Mouse (Mus musculus) CH12.LX (cell line): ENCODE measurements around the gene Fibcd1. TPM values are rescaled to one million over a fixed set of nuclear protein-coding genes. Genes with fewer than 3 reads are reported as not detected.

Experiments used
- DNase-seq: peaks from one replicate; pipeline ENCODE4 v3.0.0-alpha.2; 2013; ENCODE audit errors: extremely low read depth
- H3K27ac ChIP-seq: 2 replicates; pipeline ENCODE4 v1.5.1; 2012; ENCODE audit warnings: low read depth, mild to moderate bottlenecking, control low read depth, moderate library complexity; ENCODE audit not compliant: insufficient read depth
- H3K27me3 ChIP-seq: replicated peaks from 2 replicates; pipeline ENCODE3; 2012; ENCODE audit warnings: inconsistent platforms
- H3K36me3 ChIP-seq, 2 experiments: replicated peaks in 1 of 2; 2 replicates each; pipeline versions ENCODE3 to v1.6.1; 2012; ENCODE audit warnings: inconsistent platforms in 1 of 2, low read length in 1 of 2, mild to moderate bottlenecking in 1 of 2, mixed read lengths in 1 of 2, moderate library complexity in 1 of 2; ENCODE audit not compliant: control insufficient read depth in 1 of 2, insufficient read depth in 1 of 2
- H3K4me1 ChIP-seq, 2 experiments: 2 replicates each; pipeline ENCODE4 v1.6.1; 2012; ENCODE audit warnings: inconsistent platforms in 1 of 2, moderate library complexity in 1 of 2; ENCODE audit not compliant: insufficient read depth in 2 of 2, control insufficient read depth in 1 of 2
- H3K4me2 ChIP-seq: 2 replicates; pipeline ENCODE4 v1.6.1; 2012; ENCODE audit warnings: low read depth, mild to moderate bottlenecking, control low read depth; ENCODE audit not compliant: poor library complexity, insufficient read depth, severe bottlenecking
- H3K4me3 ChIP-seq, 3 experiments: fragments of 150-350 bp in 1 of 3; sonication (generic) in 1 of 3; replicated peaks in 1 of 3; 2 replicates each; pipeline versions ENCODE3 to v1.5.1; 2011 to 2012; ENCODE audit warnings: low read depth in 2 of 3, low read length in 2 of 3, mild to moderate bottlenecking in 2 of 3, moderate library complexity in 2 of 3, control low read depth in 1 of 3, improper control_type of control experiment in 1 of 3, inconsistent platforms in 1 of 3, mixed read lengths in 1 of 3; ENCODE audit not compliant: poor library complexity in 1 of 3
- H3K79me2 ChIP-seq: replicated peaks from 2 replicates; pipeline ENCODE4 v1.6.1; 2012; ENCODE audit warnings: mild to moderate bottlenecking, moderate library complexity; ENCODE audit not compliant: control insufficient read depth, poor library complexity, insufficient read depth, severe bottlenecking; ENCODE audit errors: extremely low read depth
- H3K9ac ChIP-seq: 2 replicates; pipeline ENCODE4 v1.6.1; 2012; ENCODE audit warnings: low read depth, mild to moderate bottlenecking, control low read depth, moderate library complexity; ENCODE audit not compliant: insufficient read depth
- H3K9me3 ChIP-seq: replicated peaks from 2 replicates; pipeline ENCODE3; 2012; ENCODE audit warnings: low read length, inconsistent platforms, mixed read lengths
- CHD2 ChIP-seq: IDR thresholded peaks from 2 replicates; pipeline ENCODE4 v1.6.1; 2011; ENCODE audit warnings: low read length, improper control_type of control experiment
- ELF1 ChIP-seq: IDR thresholded peaks from 2 replicates; pipeline ENCODE4 v1.6.1; 2014; ENCODE audit warnings: low read depth, mild to moderate bottlenecking, inconsistent platforms, low read length, improper control_type of control experiment
- ETS1 ChIP-seq: conservative IDR thresholded peaks from 2 replicates; pipeline ENCODE4 v1.6.1; 2012; ENCODE audit warnings: low read depth, mild to moderate bottlenecking, inconsistent platforms, low read length, improper control_type of control experiment, moderate library complexity
- GABPA ChIP-seq: IDR thresholded peaks from 2 replicates; pipeline ENCODE4 v1.6.1; 2012; ENCODE audit warnings: low read depth, low read length, improper control_type of control experiment, inconsistent platforms; ENCODE audit not compliant: insufficient replicate concordance
- HCFC1 ChIP-seq: IDR thresholded peaks from 2 replicates; pipeline ENCODE4 v1.6.1; 2012; ENCODE audit warnings: low read depth, mild to moderate bottlenecking, inconsistent platforms, low read length, improper control_type of control experiment
- IRF4 ChIP-seq: IDR thresholded peaks from 2 replicates; pipeline ENCODE4 v1.6.1; 2014; ENCODE audit warnings: low read depth, mild to moderate bottlenecking, inconsistent platforms, low read length, improper control_type of control experiment
- JUN ChIP-seq: IDR thresholded peaks from 2 replicates; pipeline ENCODE4 v1.6.1; 2011; ENCODE audit warnings: low read depth, mild to moderate bottlenecking, low read length, improper control_type of control experiment, moderate library complexity; ENCODE audit not compliant: insufficient read depth
- JUND ChIP-seq: conservative IDR thresholded peaks from 2 replicates; pipeline ENCODE4 v1.6.1; 2011; ENCODE audit warnings: low read depth, low read length, improper control_type of control experiment
- KAT2A ChIP-seq: IDR thresholded peaks from 2 replicates; pipeline ENCODE4 v1.6.1; 2012; ENCODE audit warnings: low read length, improper control_type of control experiment, inconsistent platforms; ENCODE audit not compliant: insufficient replicate concordance
- MAFK ChIP-seq: IDR thresholded peaks from 2 replicates; pipeline ENCODE4 v1.6.1; 2011; ENCODE audit warnings: low read length, improper control_type of control experiment; ENCODE audit not compliant: insufficient replicate concordance
- MAX ChIP-seq: IDR thresholded peaks from 2 replicates; pipeline ENCODE4 v1.6.1; 2011; ENCODE audit warnings: low read length, improper control_type of control experiment
- MAZ ChIP-seq: IDR thresholded peaks from 2 replicates; pipeline ENCODE4 v1.6.1; 2012; ENCODE audit warnings: low read depth, mild to moderate bottlenecking, inconsistent platforms, low read length, improper control_type of control experiment, moderate library complexity
- MXI1 ChIP-seq: IDR thresholded peaks from 2 replicates; pipeline ENCODE4 v1.6.1; 2011; ENCODE audit warnings: mild to moderate bottlenecking, low read depth, low read length, improper control_type of control experiment
- MYC ChIP-seq: IDR thresholded peaks from 2 replicates; pipeline ENCODE4 v1.6.1; 2011; ENCODE audit warnings: low read depth, mild to moderate bottlenecking, improper control_type of control experiment, low read length
- PAX5 ChIP-seq: IDR thresholded peaks from 2 replicates; pipeline ENCODE4 v1.6.1; 2012; ENCODE audit warnings: low read length, inconsistent platforms, mixed read lengths
- POLR2A ChIP-seq: IDR thresholded peaks from 2 replicates; pipeline ENCODE4 v1.6.1; 2011; ENCODE audit warnings: low read depth, mild to moderate bottlenecking, improper control_type of control experiment, low read length
- POLR2AphosphoS2 ChIP-seq: IDR thresholded peaks from 2 replicates; pipeline ENCODE4 v1.6.1; 2011; ENCODE audit warnings: low read depth, low read length, improper control_type of control experiment
- RAD21 ChIP-seq: IDR thresholded peaks from 2 replicates; pipeline ENCODE4 v1.6.1; 2011; ENCODE audit warnings: low read depth, mild to moderate bottlenecking, low read length, improper control_type of control experiment, moderate library complexity
- SIN3A ChIP-seq: IDR thresholded peaks from 2 replicates; pipeline ENCODE4 v1.6.1; 2012; ENCODE audit warnings: low read length, improper control_type of control experiment, inconsistent platforms
- SMC3 ChIP-seq: IDR thresholded peaks from 2 replicates; pipeline ENCODE4 v1.6.1; 2011; ENCODE audit warnings: low read depth, low read length, improper control_type of control experiment
- TCF12 ChIP-seq: IDR thresholded peaks from 2 replicates; pipeline ENCODE4 v1.6.1; 2014; ENCODE audit warnings: low read depth, mild to moderate bottlenecking, inconsistent platforms, low read length, improper control_type of control experiment
- USF1 ChIP-seq: IDR thresholded peaks from 2 replicates; pipeline ENCODE4 v1.6.1; 2014; ENCODE audit warnings: low read depth, mild to moderate bottlenecking, inconsistent platforms, low read length, improper control_type of control experiment
- USF2 ChIP-seq: conservative IDR thresholded peaks from 2 replicates; pipeline ENCODE4 v1.6.1; 2011; ENCODE audit warnings: low read depth, low read length, improper control_type of control experiment
- ZMIZ1 ChIP-seq: IDR thresholded peaks from 2 replicates; pipeline ENCODE4 v1.6.1; 2012; ENCODE audit warnings: low read depth, mild to moderate bottlenecking, inconsistent platforms, low read length, improper control_type of control experiment
- ZNF384 ChIP-seq: IDR thresholded peaks from 2 replicates; pipeline ENCODE4 v1.6.1; 2012; ENCODE audit warnings: low read depth, low read length, improper control_type of control experiment, inconsistent platforms
- dilution Hi-C: fragments of 300-500 bp; cut with MboI; formaldehyde crosslinking; loops from 2 replicates; pipeline ENCODE4 v1.14.3; 2020; ENCODE audit warnings: low sequenced_read_pairs; ENCODE audit not compliant: extremely low pct_unique_long_range_greater_than_20kb, extremely low pct_ligation_motif_present
- in situ Hi-C: fragments of 300-500 bp; cut with MboI; formaldehyde crosslinking; loops from 3 replicates; pipeline ENCODE4 v1.14.3; 2019; ENCODE audit warnings: low sequenced_read_pairs, low pct_ligation_motif_present, low pct_unique_long_range_greater_than_20kb, mixed read lengths
- polyA plus RNA-seq: library from polyadenylated mRNA; unstranded; fragments of >175 nt; gene quantifications from 2 replicates; pipeline ENCODE4 v1.2.1, GENCODE M21; 2012; ENCODE audit warnings: low read depth; ENCODE audit not compliant: insufficient read length
- total RNA-seq, 2 experiments: library from RNA; depleted of rRNA; stranded (reverse); fragments of 300-350 nt in 1 of 2; fragments of >200 nt in 1 of 2; gene quantifications; 2 replicates each; pipeline ENCODE4 v1.2.3; 2012 to 2014

Gene Fibcd1
- total and polyA plus RNA-seq, 3 experiments: 0.04 to 0.15 (median 0.09) TPM

DNA sequence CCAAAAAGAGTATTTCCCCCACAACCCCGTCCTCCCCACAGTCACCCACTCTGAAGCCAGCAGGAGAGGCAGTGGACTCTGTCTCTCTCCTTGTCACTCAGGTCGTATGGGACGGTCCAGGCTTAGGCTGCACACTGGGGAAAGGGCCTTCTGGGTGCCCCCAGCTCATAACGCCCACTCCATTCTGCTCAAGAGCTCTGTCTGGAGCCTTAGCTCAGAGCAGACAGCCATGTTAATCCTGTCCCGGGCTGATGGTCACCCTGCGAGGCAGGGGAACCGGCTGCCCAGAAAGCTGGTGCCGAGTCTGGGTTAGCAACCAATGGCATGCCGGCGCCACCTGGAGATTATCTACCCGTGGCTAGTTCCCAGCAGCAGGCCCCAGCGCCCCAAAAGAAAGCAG, 12.7 kb upstream of the Fibcd1 start:
- Histone ChIP-seq H3K4me3 (no peak overlapping the region), H3K27ac (no peak overlapping the region), H3K27me3 (peaks cover 99% of the 10 kb centered on the region), H3K9ac (no peak overlapping the region), H3K36me3 (no peaks in the 10 kb centered on the region), H3K4me2 (no peak overlapping the region), H3K9me3 (no peaks in the 10 kb centered on the region), H3K4me1 (peaks cover 0 to 8% of the 10 kb centered on the region in 2 experiments; a peak in 2 of 4 replicates), H3K79me2 (no peaks in the 10 kb centered on the region)
- no peak for TF ChIP-seq MXI1
- no peak for TF ChIP-seq IRF4
- TF ChIP-seq PAX5: no peak
- no peak for TF ChIP-seq SIN3A
- no peak for TF ChIP-seq JUND
- no peak for TF ChIP-seq HCFC1
- TF ChIP-seq MYC: no peak
- TF ChIP-seq USF2: no peak
- no peak for TF ChIP-seq CHD2
- no peak for TF ChIP-seq ZMIZ1
- TF ChIP-seq JUN: no peak
- no peak for TF ChIP-seq POLR2A
- TF ChIP-seq ZNF384: no peak
- no peak for TF ChIP-seq POLR2AphosphoS2
- TF ChIP-seq KAT2A: no peak
- no peak for TF ChIP-seq ELF1
- TF ChIP-seq ETS1: no peak
- no peak for TF ChIP-seq MAFK
- TF ChIP-seq GABPA: no peak
- TF ChIP-seq SMC3: no peak
- in situ Hi-C loops (no loop called here), dilution Hi-C loops (no loop called here)
- no peak for DNase-seq

DNA sequence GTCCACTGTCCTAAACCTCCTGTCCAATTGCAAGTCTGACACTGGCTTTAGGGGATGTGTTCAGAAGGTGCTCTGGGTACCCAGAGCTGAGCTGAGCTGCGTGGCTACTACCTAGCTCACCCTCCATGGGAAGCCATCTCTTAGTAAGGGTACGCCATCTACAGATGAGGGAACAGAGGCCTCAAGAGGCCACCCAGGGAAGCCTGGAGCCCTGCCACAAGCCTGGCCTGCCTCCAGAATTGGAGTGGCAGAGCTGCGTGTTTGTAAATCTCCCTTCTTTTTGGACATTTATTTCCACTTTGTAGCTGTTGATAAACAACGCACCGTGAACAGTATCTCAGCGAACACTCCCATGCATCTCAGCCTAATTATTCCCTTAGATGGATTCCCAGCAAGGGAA, 11.4 kb upstream of the Fibcd1 start:
- no peaks in the 10 kb centered on the region for H3K9me3 ChIP-seq
- H3K79me2 ChIP-seq: no peaks in the 10 kb centered on the region
- in situ Hi-C loops: no loop called here
- H3K4me2 ChIP-seq: no peak overlapping the region
- dilution Hi-C loops: no loop called here
- H3K27ac ChIP-seq: no peak overlapping the region
- H3K36me3 ChIP-seq: no peaks in the 10 kb centered on the region
- TF ChIP-seq MAZ: no peak
- no peak for TF ChIP-seq GABPA
- TF ChIP-seq PAX5: no peak
- no peak for TF ChIP-seq ELF1
- no peak for TF ChIP-seq USF2
- TF ChIP-seq SIN3A: no peak
- no peak for TF ChIP-seq JUN
- TF ChIP-seq ETS1: no peak
- no peak for TF ChIP-seq TCF12
- no peak for TF ChIP-seq RAD21
- no peak for TF ChIP-seq MAX
- no peak for TF ChIP-seq USF1
- no peak for TF ChIP-seq ZNF384
- H3K27me3 ChIP-seq: peaks cover 92% of the 10 kb centered on the region
- no peak overlapping the region for H3K4me3 ChIP-seq
- peaks cover 0 to 8% of the 10 kb centered on the region in 2 experiments; a peak in 2 of 4 replicates for H3K4me1 ChIP-seq
- H3K9ac ChIP-seq: no peak overlapping the region
- DNase-seq: no peak
